ENCODE assay signal across 18 mouse cellular contexts in the genomic region with DNA sequence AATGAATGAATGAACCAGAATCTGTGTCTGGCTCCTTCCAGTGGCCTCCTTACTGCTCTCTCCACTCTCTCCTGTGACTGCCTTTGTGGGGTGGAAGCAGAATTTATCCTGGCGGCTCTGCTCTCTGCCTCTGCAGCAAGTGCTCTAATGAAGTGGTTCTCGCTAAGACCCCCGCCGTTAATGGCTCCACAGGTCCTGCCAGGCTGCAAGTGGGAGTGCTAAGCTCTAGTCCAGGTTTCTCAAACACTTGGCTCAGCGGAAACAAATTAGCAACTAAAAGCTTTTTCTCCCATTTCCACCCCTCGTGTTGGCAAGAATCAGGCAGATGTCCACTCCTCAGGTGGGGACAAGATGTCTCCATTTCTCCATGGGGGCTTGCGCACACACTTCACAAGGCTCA. TPM values are rescaled to one million over a fixed set of nuclear protein-coding genes. Genes with fewer than 3 reads are reported as not detected.
DNase-seq lines count a peak whose midpoint lies in the region; ATAC-seq and TF ChIP-seq lines count a peak whose summit lies in the region.
"Had no signal": no experiment of that assay in that cellular context is flagged by ENCODE, and none has a peak within 500 bp of the region (broad histone marks: within the 10 kb centered on the region; RNA-seq: fewer than 3 reads in every experiment).

No protein-coding gene starts in this region.

- H3K4me3 ChIP-seq in heart, embryonic 11.5 days (ENCODE audit: low read depth, low read length): no peak overlapping the region
- H3K4me3 ChIP-seq in hindbrain, postnatal 0 days (ENCODE audit: low read length): no peak overlapping the region
- no peak overlapping the region for H3K4me3 ChIP-seq in limb, embryonic 15.5 days
- H3K4me3 ChIP-seq: left cerebral cortex, adult 2 months; midbrain, embryonic 12.5 days; neural tube, embryonic 12.5 days had no signal

- ATAC-seq in heart, embryonic 11.5 days (replicated peaks; ENCODE audit: insufficient number of reproducible peaks, low FRiP score, low TSS enrichment): no peak
- no peak for ATAC-seq in hindbrain, postnatal 0 days
- no peak for ATAC-seq in limb, embryonic 15.5 days (ENCODE audit: insufficient number of reproducible peaks, low FRiP score, low TSS enrichment, low read depth)

- DNase-seq in heart, postnatal 25 days (ENCODE audit: low spot score): no peak
- DNase-seq in left cerebral cortex, postnatal 4 days: peak; percentile 52
- DNase-seq in left cerebral cortex, adult 18-20 months (ENCODE audit: low spot score in 2 of 2): no peak
- DNase-seq in hindbrain, postnatal 0 days (ENCODE audit: low spot score): peak; percentile 60
- DNase-seq in kidney, postnatal 14 days: no peak
- DNase-seq: cerebellum, adult 11-12 months; kidney, adult 18-20 months; lung, postnatal 14 days; right cerebral cortex, adult 18-20 months; spleen, adult 18-20 months; thymus, postnatal 36 days had no signal

- peaks cover 16% of the 10 kb centered on the region for H3K36me3 ChIP-seq in heart, embryonic 11.5 days (ENCODE audit: control insufficient read depth, insufficient read depth, low read length)
- no peaks in the 10 kb centered on the region for H3K36me3 ChIP-seq in hindbrain, postnatal 0 days (ENCODE audit: insufficient read depth, low read length)
- H3K36me3 ChIP-seq in limb, embryonic 15.5 days: peaks cover 25% of the 10 kb centered on the region
- H3K36me3 ChIP-seq: midbrain, embryonic 12.5 days; neural tube, embryonic 12.5 days had no signal

- peaks cover 29% of the 10 kb centered on the region for H3K4me1 ChIP-seq in heart, embryonic 11.5 days (ENCODE audit: control insufficient read depth, insufficient read depth, low read length)
- peaks cover 33% of the 10 kb centered on the region for H3K4me1 ChIP-seq in hindbrain, postnatal 0 days (ENCODE audit: insufficient read depth, low read length)
- H3K4me1 ChIP-seq in limb, embryonic 15.5 days: peaks cover 53% of the 10 kb centered on the region

- intact Hi-C loops in heart, postnatal 25 days (cut with DNase I): no loop called here
- intact Hi-C loops in left cerebral cortex, postnatal 4 days (cut with DNase I): no loop called here

- WGBS in heart, embryonic 11.5 days (ENCODE audit: insufficient replicate concordance): 44% methylated on average over 7 of the region's 7 CpGs
- WGBS in hindbrain, postnatal 0 days: 23% methylated on average over 7 of the region's 7 CpGs
- WGBS in limb, embryonic 15.5 days: 33% methylated on average over 7 of the region's 7 CpGs

- no peak overlapping the region; the same call in 1 of the 2 replicates for H3K9ac ChIP-seq in heart, embryonic 11.5 days (ENCODE audit: low read depth, low read length)
- H3K9ac ChIP-seq in hindbrain, postnatal 0 days (replicated peaks; ENCODE audit: low read length): no peak overlapping the region
- no peak overlapping the region for H3K9ac ChIP-seq in limb, embryonic 15.5 days
- H3K9ac ChIP-seq: liver, embryonic 14.5 days; midbrain, embryonic 12.5 days; neural tube, embryonic 12.5 days had no signal

- H3K27me3 ChIP-seq in heart, embryonic 11.5 days (ENCODE audit: control insufficient read depth, insufficient read depth, low read length): no peaks in the 10 kb centered on the region
- H3K27me3 ChIP-seq in hindbrain, postnatal 0 days (ENCODE audit: insufficient read depth, low read length): no peaks in the 10 kb centered on the region
- no peaks in the 10 kb centered on the region for H3K27me3 ChIP-seq in limb, embryonic 15.5 days
- H3K27me3 ChIP-seq: midbrain, embryonic 12.5 days; neural tube, embryonic 12.5 days had no signal

- no peak overlapping the region for H3K4me2 ChIP-seq in heart, embryonic 11.5 days
- no peak overlapping the region for H3K4me2 ChIP-seq in hindbrain, postnatal 0 days (ENCODE audit: low read depth, low read length)
- H3K4me2 ChIP-seq in limb, embryonic 15.5 days: no peak overlapping the region
- H3K4me2 ChIP-seq: midbrain, embryonic 12.5 days; neural tube, embryonic 12.5 days had no signal

- H3K9me3 ChIP-seq in heart, embryonic 11.5 days (replicated peaks; ENCODE audit: control insufficient read depth, low read length): no peaks in the 10 kb centered on the region
- H3K9me3 ChIP-seq in hindbrain, postnatal 0 days (ENCODE audit: low read length): no peaks in the 10 kb centered on the region
- no peaks in the 10 kb centered on the region for H3K9me3 ChIP-seq in limb, embryonic 15.5 days
- H3K9me3 ChIP-seq: midbrain, embryonic 12.5 days; neural tube, embryonic 12.5 days had no signal

- TF ChIP-seq CTCF in hindbrain, postnatal 0 days (IDR thresholded peaks at IDR 0.05; ENCODE audit: low read depth): no peak

- H3K27ac ChIP-seq in heart, embryonic 11.5 days (ENCODE audit: low read depth, low read length): peak overlapping the region; percentile 74
- no peak overlapping the region; the same call in 1 of the 2 replicates for H3K27ac ChIP-seq in hindbrain, postnatal 0 days
- H3K27ac ChIP-seq in limb, embryonic 15.5 days: peak overlapping the region; percentile 27
- H3K27ac ChIP-seq: left cerebral cortex, adult 2 months; liver, embryonic 14.5 days; midbrain, embryonic 12.5 days; neural tube, embryonic 12.5 days had no signal

RNA-seq across cellular contexts. Expression of a gene that starts 28.7 kb away (rescaled TPM):
- polyA plus RNA-seq in heart, embryonic 11.5 days (2014; fragmentation: Nextera tagmentation; extraction: Ambion mirVana): 1.0 and 1.1 TPM in 2 replicates
- under 1 TPM; 0.20 to 0.29 TPM for total RNA-seq in heart, postnatal 25 days (2021)
- 10 to 100 TPM; 49.4 to 53.8 TPM for total RNA-seq in left cerebral cortex, postnatal 4 days (2021)
- 10 to 100 TPM; 84.9 to 85.1 TPM for total RNA-seq in left cerebral cortex, adult 18-20 months (2021)
- total RNA-seq in hindbrain, postnatal 0 days (2014; rRNA removed): 20.1 and 22.3 TPM in 2 replicates
- 4.4 and 4.5 TPM in 2 replicates for polyA plus RNA-seq in hindbrain, postnatal 0 days (2015; fragmentation: Nextera tagmentation; extraction: Ambion mirVana)
- 0.92 and 0.99 TPM in 2 replicates for polyA plus RNA-seq in limb, embryonic 15.5 days (2015; fragmentation: Nextera tagmentation; extraction: Ambion mirVana)
- total RNA-seq: granulocyte monocyte progenitor cell, adult 5-6 weeks had no signal

Comparison
In these comparisons a context has a peak if more than half of its experiments do, and no peak if none do; other contexts are left out.
1. DNase-seq: peak in left cerebral cortex, postnatal 4 days (single experiment) and hindbrain, postnatal 0 days (single experiment); none in heart, postnatal 25 days (single experiment), left cerebral cortex, adult 18-20 months (0 of 2) and kidney, postnatal 14 days (single experiment).
2. RNA of a gene that starts 28.7 kb away (total RNA-seq): 84.9 to 85.1 TPM in left cerebral cortex, adult 18-20 months, 49.4 to 53.8 TPM in left cerebral cortex, postnatal 4 days and 20.1 to 22.3 TPM in hindbrain, postnatal 0 days; 0.20 to 0.29 TPM in heart, postnatal 25 days; every median in the first group is over 10 times any median in the second.